Mouse (Mus musculus): ENCODE measurements around the gene Krcc1. TPM values are rescaled to one million over a fixed set of nuclear protein-coding genes. Genes with fewer than 3 reads are reported as not detected.
A peak's percentile ranks its signal among the peaks of the same experiment; 100 is the strongest.

Krcc1 gene
- total RNA-seq (2014; fragmentation: Nextera tagmentation) = 35.7 and 49.9 TPM in 2 replicates
- total RNA-seq (2017) = 75.0 and 113 TPM in 2 replicates

- ATAC-seq (replicated peaks; ENCODE audit: low FRiP score, low TSS enrichment, poor library complexity, severe bottlenecking) = peak; percentile 91
Observed at GRCm38 (mm10) chr6:71271389-71272315, at the start of gene Krcc1. TSS of gene Krcc1 (plus strand) at chr6:71271677.

GRCm38 (mm10) chr6:71224184-71224943 is 47.1 kb upstream of the Krcc1 start:
- no peak for ATAC-seq (replicated peaks; ENCODE audit: low FRiP score, low TSS enrichment, poor library complexity, severe bottlenecking)

GRCm38 (mm10) chr6:71226544-71226943 is 44.9 kb upstream of the Krcc1 start:
- no peak for ATAC-seq (replicated peaks; ENCODE audit: low FRiP score, low TSS enrichment, poor library complexity, severe bottlenecking)

- no peak for ATAC-seq (replicated peaks; ENCODE audit: low FRiP score, low TSS enrichment, poor library complexity, severe bottlenecking)
Observed at GRCm38 (mm10) chr6:71227157-71227770, 44.2 kb upstream of the Krcc1 start.

GRCm38 (mm10) chr6:71235121-71235520 is 36.4 kb upstream of the Krcc1 start:
- ATAC-seq (replicated peaks; ENCODE audit: low FRiP score, low TSS enrichment, poor library complexity, severe bottlenecking) = no peak

GRCm38 (mm10) chr6:71235944-71236343 is 35.5 kb upstream of the Krcc1 start:
- ATAC-seq (replicated peaks; ENCODE audit: low FRiP score, low TSS enrichment, poor library complexity, severe bottlenecking) = no peak

GRCm38 (mm10) chr6:71236506-71236905 is 35.0 kb upstream of the Krcc1 start:
- no peak for ATAC-seq (replicated peaks; ENCODE audit: low FRiP score, low TSS enrichment, poor library complexity, severe bottlenecking)

- ATAC-seq (replicated peaks; ENCODE audit: low FRiP score, low TSS enrichment, poor library complexity, severe bottlenecking) = no peak
Observed at GRCm38 (mm10) chr6:71237031-71237431, 34.4 kb upstream of the Krcc1 start.

- ATAC-seq (replicated peaks; ENCODE audit: low FRiP score, low TSS enrichment, poor library complexity, severe bottlenecking) = no peak
Observed at GRCm38 (mm10) chr6:71239069-71239750, 32.3 kb upstream of the Krcc1 start.

- no peak for ATAC-seq (replicated peaks; ENCODE audit: low FRiP score, low TSS enrichment, poor library complexity, severe bottlenecking)
Observed at GRCm38 (mm10) chr6:71240831-71241230, 30.6 kb upstream of the Krcc1 start.

GRCm38 (mm10) chr6:71242811-71243210 is 28.7 kb upstream of the Krcc1 start:
- ATAC-seq (replicated peaks; ENCODE audit: low FRiP score, low TSS enrichment, poor library complexity, severe bottlenecking) = no peak

GRCm38 (mm10) chr6:71243258-71243657 is 28.2 kb upstream of the Krcc1 start:
- no peak for ATAC-seq (replicated peaks; ENCODE audit: low FRiP score, low TSS enrichment, poor library complexity, severe bottlenecking)

- ATAC-seq (replicated peaks; ENCODE audit: low FRiP score, low TSS enrichment, poor library complexity, severe bottlenecking) = no peak
Observed at GRCm38 (mm10) chr6:71248420-71248819, 23.1 kb upstream of the Krcc1 start.

GRCm38 (mm10) chr6:71249615-71250014 is 21.9 kb upstream of the Krcc1 start:
- ATAC-seq (replicated peaks; ENCODE audit: low FRiP score, low TSS enrichment, poor library complexity, severe bottlenecking) = no peak

- 0 out of 2 replicates have a peak, but pooled peaks have one; percentile 57 for ATAC-seq (replicated peaks; ENCODE audit: low FRiP score, low TSS enrichment, poor library complexity, severe bottlenecking)
Observed at GRCm38 (mm10) chr6:71250951-71251350, 20.5 kb upstream of the Krcc1 start.

GRCm38 (mm10) chr6:71254456-71254855 is 17.0 kb upstream of the Krcc1 start:
- ATAC-seq (replicated peaks; ENCODE audit: low FRiP score, low TSS enrichment, poor library complexity, severe bottlenecking) = no peak

- no peak for ATAC-seq (replicated peaks; ENCODE audit: low FRiP score, low TSS enrichment, poor library complexity, severe bottlenecking)
Observed at GRCm38 (mm10) chr6:71256166-71256565, 15.3 kb upstream of the Krcc1 start.

- no peak for ATAC-seq (replicated peaks; ENCODE audit: low FRiP score, low TSS enrichment, poor library complexity, severe bottlenecking)
Observed at GRCm38 (mm10) chr6:71257375-71257774, 14.1 kb upstream of the Krcc1 start.

GRCm38 (mm10) chr6:71258562-71258961 is 12.9 kb upstream of the Krcc1 start:
- no peak for ATAC-seq (replicated peaks; ENCODE audit: low FRiP score, low TSS enrichment, poor library complexity, severe bottlenecking)
